Mouse (Mus musculus) naive thymus-derived CD4-positive, alpha-beta T cell, adult 2 months (primary cell): ENCODE measurements around the gene Drd4.
A peak's percentile ranks its signal among the peaks of the same experiment; 100 is the strongest.

Source experiments
- DNase-seq: peaks from one replicate; pipeline ENCODE4 v3.0.0-alpha.2; 2011; ENCODE audit warnings: low read depth

Drd4 gene

GRCm38 (mm10) chr7:141292583-141293388 lies 980 bp downstream of the Drd4 start:
- DNase-seq: no peak

GRCm38 (mm10) chr7:141293852-141294471 lies 2.2 kb downstream of the Drd4 start:
- no peak for DNase-seq

- no peak for DNase-seq
Measured at GRCm38 (mm10) chr7:141294479-141294878, 2.7 kb downstream of the Drd4 start.

- no peak for DNase-seq
Measured at GRCm38 (mm10) chr7:141297926-141298650, 6.3 kb downstream of the Drd4 start.

GRCm38 (mm10) chr7:141299175-141299574 lies 7.4 kb downstream of the Drd4 start:
- DNase-seq: no peak

GRCm38 (mm10) chr7:141301386-141301785 lies 9.6 kb downstream of the Drd4 start:
- DNase-seq: no peak

- DNase-seq: peak; percentile 73
Measured at GRCm38 (mm10) chr7:141302702-141303268, 11.0 kb downstream of the Drd4 start.

GRCm38 (mm10) chr7:141304537-141304936 lies 12.7 kb downstream of the Drd4 start:
- DNase-seq: no peak

GRCm38 (mm10) chr7:141314416-141314815 lies 22.6 kb downstream of the Drd4 start:
- DNase-seq: no peak

GRCm38 (mm10) chr7:141315076-141315475 lies 23.3 kb downstream of the Drd4 start:
- DNase-seq: no peak

- peak; percentile 79 for DNase-seq
Measured at GRCm38 (mm10) chr7:141315974-141316373, 24.2 kb downstream of the Drd4 start.

- DNase-seq: no peak
Measured at GRCm38 (mm10) chr7:141317619-141318132, 25.9 kb downstream of the Drd4 start.

GRCm38 (mm10) chr7:141319446-141319845 lies 27.6 kb downstream of the Drd4 start:
- no peak for DNase-seq

- DNase-seq: no peak
Measured at GRCm38 (mm10) chr7:141324686-141325085, 32.9 kb downstream of the Drd4 start.

GRCm38 (mm10) chr7:141326546-141327446 lies 35.0 kb downstream of the Drd4 start:
- DNase-seq: no peak

GRCm38 (mm10) chr7:141327469-141328372 lies 35.9 kb downstream of the Drd4 start, which contains the start of the genes Deaf1 and Tmem80:
Deaf1 (minus strand) TSS chr7:141327690.
Tmem80 (plus strand) TSS chr7:141327739.
- peak; percentile 99 for DNase-seq

GRCm38 (mm10) chr7:141328373-141328990 lies 36.7 kb downstream of the Drd4 start:
- no peak for DNase-seq

- DNase-seq: no peak
Measured at GRCm38 (mm10) chr7:141330706-141331105, 38.9 kb downstream of the Drd4 start.

- DNase-seq: no peak
Measured at GRCm38 (mm10) chr7:141331990-141332389, 40.2 kb downstream of the Drd4 start.
